Mouse (Mus musculus) spleen, embryonic (tissue): ENCODE measurements at regions not wholly inside any gene's neighbourhood (a gene's known extent, or its start where the extent isn't known, plus 50 kb on each side); places are given as distances from the start of the nearest gene placed in this dataset.

Source experiments
- CTCF ChIA-PET: fragments of 350-600 bp; sonication (Branson Sonifier 250); formaldehyde crosslinking; loops from one replicate; lab custom pipeline; 2022; lab: Charles Lee

GRCm38 (mm10) chr4:78494117-78494516, 282.4 kb upstream of the Ptprd start:
- CTCF ChIA-PET: no interaction called here

- CTCF ChIA-PET: no interaction called here
Observed at GRCm38 (mm10) chr4:78466591-78466990, 254.8 kb upstream of the Ptprd start.

- CTCF ChIA-PET: no interaction called here
Observed at GRCm38 (mm10) chr4:78456284-78456683, 244.5 kb upstream of the Ptprd start.

- CTCF ChIA-PET: no interaction called here
Observed at GRCm38 (mm10) chr4:78417153-78417552, 205.4 kb upstream of the Ptprd start.

GRCm38 (mm10) chr4:78389406-78389805, 177.6 kb upstream of the Ptprd start:
- CTCF ChIA-PET: interaction anchor here (0.6 kb wide), 1 partner anchor 270 kb away, joined by 3 read pairs; no protein-coding TSS in a partner anchor

- CTCF ChIA-PET: no interaction called here
Observed at GRCm38 (mm10) chr4:78355162-78355561, 143.4 kb upstream of the Ptprd start.

GRCm38 (mm10) chr4:78335777-78336176, 124.0 kb upstream of the Ptprd start:
- CTCF ChIA-PET: no interaction called here

- CTCF ChIA-PET: no interaction called here
Observed at GRCm38 (mm10) chr4:78288506-78288905, 76.7 kb upstream of the Ptprd start.
